Mouse (Mus musculus) embryonic fibroblast, embryonic 13.5 days (primary cell): ENCODE data around the gene Zfp704. TPM values are rescaled to one million over a fixed set of nuclear protein-coding genes. Genes with fewer than 3 reads are reported as not detected.

ENCODE experiments used
- H3K27ac ChIP-seq: 2 replicates; pipeline ENCODE4 v1.5.1; 2012; ENCODE audit warnings: low read length, control low read depth, inconsistent platforms; ENCODE audit not compliant: insufficient read depth
- H3K4me1 ChIP-seq: 2 replicates; pipeline ENCODE4 v1.6.1; 2011; ENCODE audit warnings: low read length; ENCODE audit not compliant: control insufficient read depth, insufficient read depth
- H3K4me3 ChIP-seq: 2 replicates; pipeline ENCODE4 v1.5.1; 2011; ENCODE audit warnings: mild to moderate bottlenecking, control low read depth, low read length; ENCODE audit not compliant: insufficient read depth
- CTCF ChIP-seq: IDR thresholded peaks from 2 replicates; pipeline ENCODE4 v1.5.1; 2011; ENCODE audit warnings: mild to moderate bottlenecking, control low read depth, low read length, moderate library complexity, borderline replicate concordance; ENCODE audit not compliant: insufficient read depth
- POLR2A ChIP-seq: IDR thresholded peaks from 2 replicates; pipeline ENCODE4 v1.6.1; 2011; ENCODE audit warnings: low read depth, mild to moderate bottlenecking, control low read depth, low read length, moderate library complexity
- polyA plus RNA-seq: library from polyadenylated mRNA; stranded (reverse); fragments of >200 nt; gene quantifications from 2 replicates; pipeline ENCODE4 v1.2.4, GENCODE M21; 2011; ENCODE audit warnings: low read depth; ENCODE audit not compliant: missing spikeins, insufficient read length

The Zfp704 gene
- polyA plus RNA-seq, 1 experiment = 8.2 TPM

GRCm38 (mm10) chr3:9454556-9455330 is 155.1 kb downstream of the Zfp704 start:
- H3K4me1 ChIP-seq = no peaks in the 10 kb centered on the region
- no peak overlapping the region for H3K4me3 ChIP-seq
- no peak overlapping the region for H3K27ac ChIP-seq
- TF ChIP-seq POLR2A = no peak

GRCm38 (mm10) chr3:9450521-9450920 is 159.4 kb downstream of the Zfp704 start:
- TF ChIP-seq CTCF = no peak
- TF ChIP-seq POLR2A = no peak
- H3K4me1 ChIP-seq = no peaks in the 10 kb centered on the region
- H3K4me3 ChIP-seq = no peak overlapping the region
- H3K27ac ChIP-seq = no peak overlapping the region

GRCm38 (mm10) chr3:9449261-9450007 is 160.5 kb downstream of the Zfp704 start:
- H3K4me3 ChIP-seq = no peak overlapping the region
- H3K4me1 ChIP-seq = no peaks in the 10 kb centered on the region
- H3K27ac ChIP-seq = no peak overlapping the region
- TF ChIP-seq CTCF (no peak), POLR2A (no peak)

- Histone ChIP-seq H3K4me3 (no peak overlapping the region), H3K4me1 (no peaks in the 10 kb centered on the region), H3K27ac (no peak overlapping the region)
- TF ChIP-seq POLR2A (no peak), CTCF (no peak)
Observed at GRCm38 (mm10) chr3:9448541-9448940, 161.3 kb downstream of the Zfp704 start.

- TF ChIP-seq CTCF (no peak), POLR2A (no peak)
- H3K4me1 ChIP-seq = no peaks in the 10 kb centered on the region
- no peak overlapping the region for H3K27ac ChIP-seq
- no peak overlapping the region for H3K4me3 ChIP-seq
Observed at GRCm38 (mm10) chr3:9444558-9444957, 165.3 kb downstream of the Zfp704 start.

GRCm38 (mm10) chr3:9443981-9444380 is 165.9 kb downstream of the Zfp704 start:
- Histone ChIP-seq H3K4me3 (no peak overlapping the region), H3K4me1 (no peaks in the 10 kb centered on the region), H3K27ac (no peak overlapping the region)
- no peak for TF ChIP-seq CTCF
- TF ChIP-seq POLR2A = no peak

- Histone ChIP-seq H3K4me3 (no peak overlapping the region), H3K27ac (no peak overlapping the region), H3K4me1 (no peaks in the 10 kb centered on the region)
- TF ChIP-seq POLR2A (no peak), CTCF (no peak)
Observed at GRCm38 (mm10) chr3:9443476-9443875, 166.4 kb downstream of the Zfp704 start.

GRCm38 (mm10) chr3:9441566-9442540 is 168.0 kb downstream of the Zfp704 start:
- Histone ChIP-seq H3K4me3 (no peak overlapping the region), H3K4me1 (no peaks in the 10 kb centered on the region), H3K27ac (no peak overlapping the region)
- TF ChIP-seq CTCF = no peak

- Histone ChIP-seq H3K27ac (no peak overlapping the region), H3K4me3 (no peak overlapping the region), H3K4me1 (no peaks in the 10 kb centered on the region)
- TF ChIP-seq CTCF (no peak), POLR2A (no peak)
Observed at GRCm38 (mm10) chr3:9440466-9440865, 169.4 kb downstream of the Zfp704 start.
